Mouse (Mus musculus) midbrain, embryonic 12.5 days (tissue): Measurements from ENCODE around the gene Lipt2. TPM values are rescaled to one million over a fixed set of nuclear protein-coding genes. Genes with fewer than 3 reads are reported as not detected.

Experiments
- ATAC-seq: fragments of 200-750 bp; cut with Nextera tagmentation; 2 replicates; pipeline ENCODE4 v1.8.0; 2017; ENCODE audit warnings: low read depth, moderate TSS enrichment, moderate library complexity; ENCODE audit not compliant: low FRiP score
- H3K27ac ChIP-seq: fragments of 300-500 bp; sonication (generic); replicated peaks from 2 replicates; pipeline ENCODE4 v1.5.1; 2016; ENCODE audit warnings: mild to moderate bottlenecking
- H3K27me3 ChIP-seq: fragments of 300-500 bp; sonication (generic); 2 replicates; pipeline ENCODE4 v1.6.1; 2016; ENCODE audit warnings: mild to moderate bottlenecking
- H3K36me3 ChIP-seq: fragments of 300-500 bp; sonication (generic); 2 replicates; pipeline ENCODE4 v1.6.1; 2016
- H3K4me1 ChIP-seq: fragments of 300-500 bp; sonication (generic); 2 replicates; pipeline ENCODE4 v1.6.1; 2016
- H3K4me2 ChIP-seq: fragments of 300-500 bp; sonication (generic); replicated peaks from 2 replicates; pipeline ENCODE4 v1.6.1; 2016; ENCODE audit warnings: mild to moderate bottlenecking, moderate library complexity
- H3K4me3 ChIP-seq: fragments of 300-500 bp; sonication (generic); 2 replicates; pipeline ENCODE4 v1.5.1; 2016; ENCODE audit warnings: mild to moderate bottlenecking
- H3K9ac ChIP-seq: fragments of 300-500 bp; sonication (generic); replicated peaks from 2 replicates; pipeline ENCODE4 v1.6.1; 2016; ENCODE audit warnings: mild to moderate bottlenecking, moderate library complexity
- H3K9me3 ChIP-seq: fragments of 300-500 bp; sonication (generic); 2 replicates; pipeline ENCODE4 v1.6.1; 2016; ENCODE audit warnings: mild to moderate bottlenecking
- whole genome bisulfite sequencing: fragments of 180-500 bp; shearing (Covaris S2); methylation state at CpG from one replicate; pipeline ENCODE4 v1.1.7; 2016; 5-methylcytosine and 5-hydroxymethylcytosine counted together
- polyA plus RNA-seq: library from polyadenylated mRNA; unstranded; fragments of >200 nt; fragmentation: Nextera tagmentation; extraction: Ambion mirVana; gene quantifications from 2 replicates; pipeline ENCODE4 v1.2.1, GENCODE M21; 2016

The Lipt2 gene
- polyA plus RNA-seq, 1 experiment from 2014 or later: 16.9 TPM

DNA sequence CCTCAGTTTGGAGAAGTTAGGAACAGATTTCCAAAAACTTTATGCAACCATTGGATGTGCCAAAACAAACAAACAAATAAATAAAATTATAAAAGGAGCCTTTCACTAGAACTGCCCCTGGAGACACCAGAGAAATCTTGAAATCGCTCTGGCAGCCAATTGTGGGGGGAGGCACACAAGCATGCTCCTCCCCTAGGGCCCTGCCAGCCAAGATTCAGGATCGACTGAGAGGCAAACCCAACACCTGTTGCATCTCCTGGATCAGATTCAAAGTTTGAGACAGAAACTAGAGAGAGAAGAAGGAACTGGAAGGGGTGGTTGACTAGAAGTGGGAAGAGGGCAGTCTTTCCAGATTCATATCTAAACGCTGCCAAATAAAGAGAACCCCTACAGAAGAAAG lies 44.5 kb downstream of the Lipt2 start:
- no peaks in the 10 kb centered on the region for H3K9me3 ChIP-seq
- no peak overlapping the region for H3K4me2 ChIP-seq
- H3K9ac ChIP-seq: no peak overlapping the region
- ATAC-seq: no peak
- H3K36me3 ChIP-seq: no peaks in the 10 kb centered on the region
- no peaks in the 10 kb centered on the region for H3K27me3 ChIP-seq
- H3K27ac ChIP-seq: no peak overlapping the region
- no peaks in the 10 kb centered on the region for H3K4me1 ChIP-seq
- 59% methylated on average over 3 of the region's 3 CpGs for WGBS
- no peak overlapping the region for H3K4me3 ChIP-seq

DNA sequence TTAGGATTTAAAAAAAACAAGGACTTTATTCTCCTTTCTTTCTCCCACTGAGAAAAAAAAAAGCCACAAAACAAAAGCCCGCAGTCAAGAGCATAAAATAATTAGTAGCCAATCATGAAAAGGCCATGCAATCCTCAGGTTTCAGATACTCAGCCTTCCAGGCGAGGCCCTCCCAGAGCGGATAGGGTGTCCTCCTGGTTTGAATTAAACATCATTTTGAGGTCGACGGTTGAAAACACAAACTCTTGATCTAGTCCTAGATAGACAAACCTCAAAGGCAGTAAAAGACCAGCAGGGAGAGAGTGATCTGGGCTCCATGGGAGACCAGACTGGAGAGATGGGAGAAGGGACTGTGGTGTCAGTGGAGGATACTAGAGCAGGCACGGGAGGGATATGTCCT lies 45.8 kb downstream of the Lipt2 start:
- H3K36me3 ChIP-seq: no peaks in the 10 kb centered on the region
- no peaks in the 10 kb centered on the region for H3K9me3 ChIP-seq
- H3K27ac ChIP-seq: no peak overlapping the region
- no peak overlapping the region for H3K9ac ChIP-seq
- no peak overlapping the region for H3K4me3 ChIP-seq
- ATAC-seq: no peak
- H3K27me3 ChIP-seq: no peaks in the 10 kb centered on the region
- 88% methylated on average over 6 of the region's 6 CpGs for WGBS
- no peak overlapping the region for H3K4me2 ChIP-seq
- H3K4me1 ChIP-seq: no peaks in the 10 kb centered on the region

DNA sequence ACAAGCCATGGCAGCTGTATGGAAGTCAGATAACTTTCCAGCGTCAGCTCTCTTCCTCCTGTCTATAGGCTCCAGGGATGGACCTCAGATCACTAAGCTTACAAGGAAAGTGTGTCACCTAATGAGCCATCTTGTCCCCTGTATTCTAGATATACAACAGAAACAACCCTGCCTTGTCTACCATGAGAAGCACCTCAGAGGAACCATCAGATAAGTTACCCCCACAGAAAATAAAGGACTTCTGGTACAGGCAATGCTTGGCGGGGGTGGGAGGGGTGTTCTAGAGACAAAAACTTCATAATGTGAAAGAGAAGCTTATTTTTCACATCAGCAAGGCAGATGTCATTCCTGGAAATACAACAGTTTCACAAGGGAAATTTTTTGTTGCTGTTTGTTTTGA lies 47.1 kb downstream of the Lipt2 start:
- H3K27me3 ChIP-seq: no peaks in the 10 kb centered on the region
- H3K27ac ChIP-seq: no peak overlapping the region
- no peak overlapping the region for H3K9ac ChIP-seq
- no peak for ATAC-seq
- no peak overlapping the region for H3K4me2 ChIP-seq
- no peaks in the 10 kb centered on the region for H3K36me3 ChIP-seq
- H3K4me1 ChIP-seq: no peaks in the 10 kb centered on the region
- H3K4me3 ChIP-seq: no peak overlapping the region
- H3K9me3 ChIP-seq: no peaks in the 10 kb centered on the region
- WGBS: 92% methylated on average over 2 of the region's 2 CpGs

DNA sequence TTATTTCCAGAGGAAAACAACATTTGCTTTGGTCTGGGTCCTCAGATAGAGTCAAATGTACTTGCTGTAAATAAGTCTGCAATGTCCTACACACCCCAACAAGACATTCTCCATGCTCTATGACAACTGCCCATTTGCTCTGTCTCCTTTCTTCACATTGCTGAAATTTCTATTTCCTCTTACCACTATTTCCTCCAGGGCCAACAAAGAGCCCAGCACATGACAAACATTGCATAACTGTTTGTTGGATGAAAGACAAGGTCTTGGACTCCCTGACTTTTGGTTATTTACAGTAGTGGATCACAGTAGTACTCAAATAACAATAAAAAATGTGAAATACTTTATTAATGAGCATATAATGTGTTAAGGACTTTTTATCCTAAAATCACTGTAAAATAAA lies 48.8 kb downstream of the Lipt2 start:
- no peak for ATAC-seq

More for the DNA sequence above, 48.8 kb downstream of the Lipt2 start:
- H3K36me3 ChIP-seq: no peaks in the 10 kb centered on the region
- no peaks in the 10 kb centered on the region for H3K9me3 ChIP-seq
- H3K4me3 ChIP-seq: no peak overlapping the region
- no peak overlapping the region for H3K4me2 ChIP-seq
- H3K27ac ChIP-seq: no peak overlapping the region
- no peaks in the 10 kb centered on the region for H3K4me1 ChIP-seq
- H3K9ac ChIP-seq: no peak overlapping the region
- no peaks in the 10 kb centered on the region for H3K27me3 ChIP-seq

Other genes with a start within 250 kb of the Lipt2 start
- gene Rnf169, start 178.8 kb upstream of the Lipt2 start, polyA plus RNA-seq: 7.4 and 7.8 TPM in 2 replicates
- not detected in 2 replicates for gene Chrdl2, start 153.1 kb upstream of the Lipt2 start, polyA plus RNA-seq
- 78.4 and 86.3 TPM in 2 replicates for gene Pold3, start 37.7 kb upstream of the Lipt2 start, polyA plus RNA-seq
- gene Kcne3, start 17.2 kb downstream of the Lipt2 start, polyA plus RNA-seq: 1.4 and 1.5 TPM in 2 replicates
- gene Pgm2l1, start 68.1 kb downstream of the Lipt2 start, polyA plus RNA-seq: 11.8 and 14.3 TPM in 2 replicates
- gene P4ha3, start 126.2 kb downstream of the Lipt2 start, polyA plus RNA-seq: 4.4 and 4.7 TPM in 2 replicates
- 39.5 and 41.0 TPM in 2 replicates for gene C2cd3, start 213.0 kb downstream of the Lipt2 start, polyA plus RNA-seq
- 108 and 109 TPM in 2 replicates for gene Ppme1, start 213.0 kb downstream of the Lipt2 start, polyA plus RNA-seq